ENCODE assay signal across 8 mouse cellular contexts in the genomic region with DNA sequence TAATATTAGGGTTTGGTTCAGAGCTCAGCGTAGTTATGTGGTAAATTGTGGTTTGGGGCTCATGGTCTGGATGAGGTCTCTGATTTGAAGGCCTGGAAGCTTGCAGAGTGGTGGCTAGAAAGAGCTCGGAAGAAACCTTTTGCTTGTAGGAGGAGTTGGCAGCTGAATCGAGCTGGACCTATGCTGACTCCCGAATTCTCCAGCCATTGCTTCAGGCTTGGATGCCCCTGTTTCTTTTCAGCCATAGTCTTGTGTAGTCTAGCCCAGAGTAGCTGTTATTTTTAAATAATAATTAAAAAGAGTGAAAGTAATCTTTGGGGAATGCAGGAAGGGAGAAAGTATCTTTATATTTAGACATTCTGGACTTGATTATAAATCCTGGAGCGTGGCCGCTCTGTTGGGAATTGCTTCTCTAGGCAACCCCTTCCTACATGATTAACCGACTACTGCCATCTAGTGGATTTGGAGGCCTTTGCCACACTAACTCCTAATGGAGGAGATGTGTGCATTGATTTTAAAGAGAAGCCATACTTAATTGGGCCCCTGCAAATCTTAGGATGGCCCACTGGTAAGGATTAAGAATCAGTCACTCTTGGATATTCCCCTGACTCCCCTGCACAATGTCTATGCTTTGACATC.
DNase-seq lines count a peak whose midpoint lies in the region; ATAC-seq and TF ChIP-seq lines count a peak whose summit lies in the region.

No protein-coding gene starts in this region.

- no peak for TF ChIP-seq EP300 in MEL (IDR thresholded peaks at IDR 0.05; ENCODE audit: low read depth in 1 of 2, low read length in 2 of 2)
- no peak for TF ChIP-seq EP300 in heart, postnatal 0 days (IDR thresholded peaks at IDR 0.05; ENCODE audit: low read depth)

- H3K36me3 ChIP-seq in MEL (ENCODE audit: control insufficient read depth in 1 of 2, insufficient read depth in 2 of 2, low read length in 2 of 2) = no peaks in the 10 kb centered on the region
- H3K36me3 ChIP-seq in forebrain, embryonic 12.5 days (replicated peaks) = no peaks in the 10 kb centered on the region
- no peaks in the 10 kb centered on the region for H3K36me3 ChIP-seq in heart, postnatal 0 days (replicated peaks; ENCODE audit: control insufficient read depth, insufficient read depth, low read length)
- H3K36me3 ChIP-seq in limb, embryonic 15.5 days = no peaks in the 10 kb centered on the region

- H3K27me3 ChIP-seq in MEL (ENCODE audit: control insufficient read depth in 1 of 2, insufficient read depth in 2 of 2, low read length in 2 of 2) = no peaks in the 10 kb centered on the region
- H3K27me3 ChIP-seq in forebrain, embryonic 12.5 days = no peaks in the 10 kb centered on the region
- no peaks in the 10 kb centered on the region for H3K27me3 ChIP-seq in heart, postnatal 0 days (ENCODE audit: control insufficient read depth, insufficient read depth, low read length)
- no peaks in the 10 kb centered on the region; the same call in 1 of the 2 replicates for H3K27me3 ChIP-seq in limb, embryonic 15.5 days

- no peak overlapping the region for H3K27ac ChIP-seq in MEL (ENCODE audit: control insufficient read depth, low read depth, low read length)
- no peak overlapping the region for H3K27ac ChIP-seq in forebrain, embryonic 12.5 days
- H3K27ac ChIP-seq in heart, postnatal 0 days (ENCODE audit: low read depth) = no peak overlapping the region
- peak overlapping the region; percentile 14; the same call in 1 of the 2 replicates for H3K27ac ChIP-seq in limb, embryonic 15.5 days

- H3K9ac ChIP-seq in MEL (ENCODE audit: control insufficient read depth, low read depth, low read length, poor library complexity, severe bottlenecking) = no peak overlapping the region
- no peak overlapping the region for H3K9ac ChIP-seq in forebrain, embryonic 12.5 days
- no peak overlapping the region for H3K9ac ChIP-seq in heart, postnatal 0 days (replicated peaks; ENCODE audit: low read depth, low read length)
- H3K9ac ChIP-seq in limb, embryonic 15.5 days = no peak overlapping the region

- no peak for TF ChIP-seq POLR2A in MEL (IDR thresholded peaks at IDR 0.05; ENCODE audit: control insufficient read depth in 1 of 2, insufficient read depth in 1 of 2, low read depth in 1 of 2, low read length in 2 of 2, poor library complexity in 1 of 2)

- DNase-seq in MEL (ENCODE audit: low read depth, low spot score) = peak; percentile 1
- DNase-seq in c-Kit-positive CD71-positive TER-119-negative erythroid progenitor cells, embryonic 14.5 days (ENCODE audit: low read depth) = peak; percentile 2
- DNase-seq in heart, postnatal 0 days (ENCODE audit: low spot score) = peak; percentile 83
- peak; percentile 81 for DNase-seq in kidney, postnatal 14 days
- DNase-seq in retina, embryonic 14.5 days (ENCODE audit: low spot score) = peak; percentile 93
- no peak for DNase-seq in c-Kit-positive CD71-positive TER-119-positive erythroid progenitor cells, embryonic 14.5 days (ENCODE audit: low spot score)

- 34% methylated on average over 7 of the region's 7 CpGs for WGBS in forebrain, embryonic 12.5 days
- WGBS in heart, postnatal 0 days = 25% methylated on average over 7 of the region's 7 CpGs
- 14% methylated on average over 7 of the region's 7 CpGs for WGBS in limb, embryonic 15.5 days

- H3K4me1 ChIP-seq in MEL (ENCODE audit: control insufficient read depth in 1 of 2, insufficient read depth in 2 of 2, low read length in 2 of 2) = no peaks in the 10 kb centered on the region
- no peaks in the 10 kb centered on the region for H3K4me1 ChIP-seq in forebrain, embryonic 12.5 days
- H3K4me1 ChIP-seq in heart, postnatal 0 days (ENCODE audit: control insufficient read depth, insufficient read depth) = no peaks in the 10 kb centered on the region
- peaks cover 10% of the 10 kb centered on the region for H3K4me1 ChIP-seq in limb, embryonic 15.5 days

- 0 out of 2 replicates have a peak, but pooled peaks have one; percentile 51 for ATAC-seq in forebrain, embryonic 12.5 days (ENCODE audit: low FRiP score)
- 0 out of 2 replicates have a peak, but pooled peaks have one; percentile 49 for ATAC-seq in heart, postnatal 0 days (ENCODE audit: insufficient read depth, low read depth)
- ATAC-seq in limb, embryonic 15.5 days (ENCODE audit: insufficient number of reproducible peaks, low FRiP score, low TSS enrichment, low read depth) = 0 out of 2 replicates have a peak, but pooled peaks have one; percentile 58

- no peak overlapping the region for H3K4me3 ChIP-seq in MEL (ENCODE audit: control insufficient read depth in 1 of 2, insufficient read depth in 1 of 2, low read depth in 2 of 2, low read length in 2 of 2)
- H3K4me3 ChIP-seq in forebrain, embryonic 12.5 days (replicated peaks) = no peak overlapping the region
- 0 out of 2 replicates have a peak overlapping the region, but pooled peaks have one; percentile 3 for H3K4me3 ChIP-seq in heart, postnatal 0 days (ENCODE audit: low read depth, low read length)
- peak overlapping the region; percentile 24; the same call in 1 of the 2 replicates for H3K4me3 ChIP-seq in limb, embryonic 15.5 days

- H3K79me2 ChIP-seq in MEL (ENCODE audit: control insufficient read depth, insufficient read depth, low read length, poor library complexity) = no peaks in the 10 kb centered on the region

- H3K4me2 ChIP-seq in forebrain, embryonic 12.5 days = no peak overlapping the region
- peak overlapping the region; percentile 36; the same call in 1 of the 2 replicates for H3K4me2 ChIP-seq in heart, postnatal 0 days (ENCODE audit: low read depth, low read length)
- peak overlapping the region; percentile 24 for H3K4me2 ChIP-seq in limb, embryonic 15.5 days

- TF ChIP-seq CTCF in MEL (IDR thresholded peaks at IDR 0.05 in 2 of 3, conservative IDR thresholded peaks at IDR 0.05 in 1 of 3; ENCODE audit: control insufficient read depth in 1 of 3, insufficient read depth in 1 of 3, low read depth in 2 of 3, low read length in 3 of 3, poor library complexity in 1 of 3, severe bottlenecking in 1 of 3) = peak in 1 of 3 experiments; percentile 11; a peak in 1 of 6 replicates
- peak; percentile 87 for TF ChIP-seq CTCF in heart, postnatal 0 days (IDR thresholded peaks at IDR 0.05; ENCODE audit: low read depth)

- H3K9me3 ChIP-seq in MEL (replicated peaks; ENCODE audit: insufficient read depth, low read length) = no peaks in the 10 kb centered on the region
- H3K9me3 ChIP-seq in forebrain, embryonic 12.5 days = no peaks in the 10 kb centered on the region
- H3K9me3 ChIP-seq in heart, postnatal 0 days (replicated peaks; ENCODE audit: control insufficient read depth, low read length) = no peaks in the 10 kb centered on the region
- H3K9me3 ChIP-seq in limb, embryonic 15.5 days = no peaks in the 10 kb centered on the region

- TF ChIP-seq RAD21 in MEL (IDR thresholded peaks at IDR 0.05; ENCODE audit: low read depth, low read length) = no peak; the same call in 1 of the 2 replicates

TF ChIP-seq in MEL, 35 proteins besides CTCF, POLR2A, EP300 and RAD21:
- TF ChIP-seq MAX (IDR thresholded peaks at IDR 0.05; ENCODE audit: low read length) (no peak), POLR2AphosphoS2 (IDR thresholded peaks at IDR 0.05; ENCODE audit: low read length) (no peak), MAFK (IDR thresholded peaks at IDR 0.05; ENCODE audit: borderline replicate concordance, low read depth, low read length) (no peak), ZC3H11A (IDR thresholded peaks at IDR 0.05; ENCODE audit: low read depth, low read length) (no peak), MYB (IDR thresholded peaks at IDR 0.05; ENCODE audit: low read depth, low read length) (no peak), SIN3A (IDR thresholded peaks at IDR 0.05; ENCODE audit: low read length) (no peak), USF1 (IDR thresholded peaks at IDR 0.05; ENCODE audit: low read depth, low read length) (no peak), GATA1 (IDR thresholded peaks at IDR 0.05; ENCODE audit: low read depth, low read length) (no peak), TBP (IDR thresholded peaks at IDR 0.05; ENCODE audit: low read depth, low read length) (no peak), POLR2AphosphoS5 (IDR thresholded peaks at IDR 0.05; ENCODE audit: borderline replicate concordance, low read depth, low read length) (no peak), ZNF384 (IDR thresholded peaks at IDR 0.05; ENCODE audit: low read depth, low read length) (no peak), UBTF (IDR thresholded peaks at IDR 0.05; ENCODE audit: borderline replicate concordance, insufficient read depth, low read depth, low read length) (no peak)

Comparison
In these comparisons a context has a peak if more than half of its experiments do, and no peak if none do; other contexts are left out.
1. H3K4me3 ChIP-seq: peak in heart, postnatal 0 days (single experiment) and limb, embryonic 15.5 days (single experiment); none in MEL (0 of 2) and forebrain, embryonic 12.5 days (single experiment).
2. Peak in every context shown above with its lines, with median percentiles within 50 percentile points of each other: ATAC-seq.